ENCODE assay signal across 8 mouse cellular contexts in genomic region chr2:55841521-55841920, GRCm38 (mm10).
DNase-seq lines count a peak whose midpoint lies in the region; ATAC-seq and TF ChIP-seq lines count a peak whose summit lies in the region.

No protein-coding gene starts in this region.

- no peak for TF ChIP-seq EP300 in MEL (IDR thresholded peaks at IDR 0.05; ENCODE audit: low read depth in 1 of 2, low read length in 2 of 2)

- H3K4me3 ChIP-seq in hindbrain, embryonic 14.5 days (replicated peaks; ENCODE audit: low read length), result no peak overlapping the region
- H3K4me3 ChIP-seq in hindbrain, embryonic 12.5 days, result no peak overlapping the region
- no peak overlapping the region for H3K4me3 ChIP-seq in MEL (ENCODE audit: control insufficient read depth in 1 of 2, insufficient read depth in 1 of 2, low read depth in 2 of 2, low read length in 2 of 2)

- H3K79me2 ChIP-seq in MEL (ENCODE audit: control insufficient read depth, insufficient read depth, low read length, poor library complexity), result no peaks in the 10 kb centered on the region

- peak in 2 of 3 experiments; percentile 4 to 7; a peak in 1 of 6 replicates for TF ChIP-seq CTCF in MEL (IDR thresholded peaks at IDR 0.05 in 2 of 3, conservative IDR thresholded peaks at IDR 0.05 in 1 of 3; ENCODE audit: control insufficient read depth in 1 of 3, insufficient read depth in 1 of 3, low read depth in 2 of 3, low read length in 3 of 3, poor library complexity in 1 of 3, severe bottlenecking in 1 of 3)

- no peak for ATAC-seq in hindbrain, embryonic 14.5 days (ENCODE audit: low FRiP score)
- no peak for ATAC-seq in hindbrain, embryonic 12.5 days (ENCODE audit: low FRiP score)
- no peak for ATAC-seq in erythroid progenitor cell, adult 5-6 weeks (replicated peaks; ENCODE audit: low FRiP score, poor library complexity, severe bottlenecking)

- H3K9ac ChIP-seq in hindbrain, embryonic 14.5 days, result no peak overlapping the region
- H3K9ac ChIP-seq in hindbrain, embryonic 12.5 days, result no peak overlapping the region
- no peak overlapping the region for H3K9ac ChIP-seq in MEL (ENCODE audit: control insufficient read depth, low read depth, low read length, poor library complexity, severe bottlenecking)

- H3K27ac ChIP-seq in hindbrain, embryonic 14.5 days, result no peak overlapping the region
- no peak overlapping the region for H3K27ac ChIP-seq in hindbrain, embryonic 12.5 days
- H3K27ac ChIP-seq in MEL (ENCODE audit: control insufficient read depth, low read depth, low read length), result no peak overlapping the region

- WGBS in hindbrain, embryonic 14.5 days, result 66% methylated on average over 1 of the region's 1 CpGs
- WGBS in hindbrain, embryonic 12.5 days, result 59% methylated on average over 1 of the region's 1 CpGs

- no peaks in the 10 kb centered on the region for H3K9me3 ChIP-seq in hindbrain, embryonic 14.5 days (ENCODE audit: control insufficient read depth, low read length)
- H3K9me3 ChIP-seq in hindbrain, embryonic 12.5 days (replicated peaks), result no peaks in the 10 kb centered on the region
- no peaks in the 10 kb centered on the region for H3K9me3 ChIP-seq in MEL (replicated peaks; ENCODE audit: insufficient read depth, low read length)

- no peaks in the 10 kb centered on the region for H3K27me3 ChIP-seq in hindbrain, embryonic 14.5 days (ENCODE audit: control insufficient read depth, insufficient read depth, low read length)
- H3K27me3 ChIP-seq in hindbrain, embryonic 12.5 days, result no peaks in the 10 kb centered on the region
- H3K27me3 ChIP-seq in MEL (ENCODE audit: control insufficient read depth in 1 of 2, insufficient read depth in 2 of 2, low read length in 2 of 2), result no peaks in the 10 kb centered on the region

- no peak for TF ChIP-seq POLR2A in MEL (IDR thresholded peaks at IDR 0.05; ENCODE audit: control insufficient read depth in 1 of 2, insufficient read depth in 1 of 2, low read depth in 1 of 2, low read length in 2 of 2, poor library complexity in 1 of 2)

- H3K4me2 ChIP-seq in hindbrain, embryonic 14.5 days (replicated peaks), result no peak overlapping the region
- no peak overlapping the region for H3K4me2 ChIP-seq in hindbrain, embryonic 12.5 days (replicated peaks)

- DNase-seq in hindbrain, embryonic 14.5 days (ENCODE audit: low spot score), result peak; percentile 49
- DNase-seq in MEL (ENCODE audit: low read depth, low spot score), result no peak
- peak; percentile 47 for DNase-seq in cerebellum, adult 9-10 months
- DNase-seq in layer of hippocampus, adult 11-12 months (ENCODE audit: low spot score), result peak; percentile 62
- DNase-seq in right cerebral cortex, postnatal 14 days, result peak; percentile 32
- no peak for DNase-seq in adrenal gland, adult 8-10 months

- TF ChIP-seq RAD21 in MEL (IDR thresholded peaks at IDR 0.05; ENCODE audit: low read depth, low read length), result no peak; the same call in 1 of the 2 replicates

- H3K4me1 ChIP-seq in hindbrain, embryonic 14.5 days (replicated peaks; ENCODE audit: control insufficient read depth, insufficient read depth, low read length), result no peaks in the 10 kb centered on the region
- no peaks in the 10 kb centered on the region for H3K4me1 ChIP-seq in hindbrain, embryonic 12.5 days
- no peaks in the 10 kb centered on the region for H3K4me1 ChIP-seq in MEL (ENCODE audit: control insufficient read depth in 1 of 2, insufficient read depth in 2 of 2, low read length in 2 of 2)

- H3K36me3 ChIP-seq in hindbrain, embryonic 14.5 days (replicated peaks; ENCODE audit: control insufficient read depth, insufficient read depth), result no peaks in the 10 kb centered on the region
- no peaks in the 10 kb centered on the region for H3K36me3 ChIP-seq in hindbrain, embryonic 12.5 days
- H3K36me3 ChIP-seq in MEL (ENCODE audit: control insufficient read depth in 1 of 2, insufficient read depth in 2 of 2, low read length in 2 of 2), result no peaks in the 10 kb centered on the region

TF ChIP-seq in MEL, 35 proteins besides CTCF, POLR2A, EP300 and RAD21:
- TF ChIP-seq ZNF384 (IDR thresholded peaks at IDR 0.05; ENCODE audit: low read depth, low read length) (no peak), UBTF (IDR thresholded peaks at IDR 0.05; ENCODE audit: borderline replicate concordance, insufficient read depth, low read depth, low read length) (no peak), ZC3H11A (IDR thresholded peaks at IDR 0.05; ENCODE audit: low read depth, low read length) (0 out of 2 replicates have a peak, but pooled peaks have one; percentile 3)

Comparison
In these comparisons a context has a peak if more than half of its experiments do, and no peak if none do; other contexts are left out.
1. DNase-seq: peak in hindbrain, embryonic 14.5 days (single experiment), cerebellum, adult 9-10 months (single experiment), layer of hippocampus, adult 11-12 months (single experiment) and right cerebral cortex, postnatal 14 days (single experiment); none in MEL (single experiment) and adrenal gland, adult 8-10 months (single experiment).